Mouse (Mus musculus): ENCODE results near the gene Ptprf. TPM values are rescaled to one million over a fixed set of nuclear protein-coding genes. Genes with fewer than 3 reads are reported as not detected.

Ptprf gene
- total RNA-seq, 2 experiments from 2014 or later = 69.8 to 73.0 TPM

DNA sequence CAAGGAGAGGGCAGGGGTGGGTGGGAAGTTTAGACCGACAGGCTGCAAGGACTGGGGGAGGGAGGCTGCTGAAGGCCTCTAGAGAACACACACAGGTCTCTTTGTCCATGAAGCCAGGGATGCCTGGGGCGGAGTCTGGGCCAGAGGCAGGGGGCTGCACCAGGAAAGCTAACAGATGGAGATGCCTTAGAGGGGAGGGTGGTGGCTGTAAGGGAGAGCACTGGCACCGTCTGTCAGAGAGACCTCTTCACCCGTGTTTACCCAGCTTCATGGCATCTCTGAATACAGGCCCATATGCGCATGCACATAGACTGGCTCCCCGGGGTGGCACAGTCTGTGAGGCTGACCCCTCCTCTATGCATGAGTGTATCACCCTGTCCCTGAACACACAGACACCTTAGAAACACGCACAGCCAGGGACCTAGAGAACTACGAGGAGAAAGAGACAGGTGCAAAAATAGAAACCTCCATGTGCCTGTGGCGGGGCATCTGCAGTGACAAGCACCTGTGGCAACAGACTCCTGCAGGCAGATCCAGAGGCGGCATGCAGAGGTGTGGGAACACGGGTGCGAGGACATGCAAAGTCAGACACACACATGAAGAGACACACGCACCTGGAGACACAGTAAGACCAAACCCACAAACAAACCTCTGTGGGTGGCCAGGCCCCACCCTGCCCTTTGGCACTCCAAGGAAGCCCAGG, 29.3 kb downstream of the Ptprf start:
- DNase-seq (ENCODE audit: low spot score in 2 of 2) = no peak
- Histone ChIP-seq H3K27ac (no peak overlapping the region), H3K4me3 (no peak overlapping the region)
- TF ChIP-seq CTCF (conservative IDR thresholded peaks at IDR 0.05) = no peak

DNA sequence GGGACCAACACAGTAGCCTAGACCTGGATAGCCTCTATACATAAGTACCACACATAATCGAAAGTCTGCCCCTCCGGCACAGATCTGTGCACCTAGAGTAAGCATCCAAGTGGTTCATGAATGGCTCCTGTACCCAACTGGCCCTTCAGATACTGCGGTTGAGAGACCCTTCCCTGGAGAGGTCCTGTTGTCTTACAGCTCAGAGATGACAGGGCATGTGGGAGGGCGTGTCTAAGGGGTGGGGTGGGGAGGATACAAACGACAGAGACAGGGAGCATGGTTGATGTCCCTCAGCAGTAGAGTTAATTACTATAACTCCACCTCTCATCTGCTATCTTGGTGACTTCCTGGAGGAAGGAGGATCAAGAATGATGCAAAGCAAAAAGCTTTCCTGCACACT, 29.9 kb downstream of the Ptprf start:
- no peak for DNase-seq (ENCODE audit: low spot score in 2 of 2)
- Histone ChIP-seq H3K27ac (peak overlapping the region; percentile 55), H3K4me3 (peak overlapping the region; percentile 62)
- TF ChIP-seq CTCF (conservative IDR thresholded peaks at IDR 0.05) = no peak

DNA sequence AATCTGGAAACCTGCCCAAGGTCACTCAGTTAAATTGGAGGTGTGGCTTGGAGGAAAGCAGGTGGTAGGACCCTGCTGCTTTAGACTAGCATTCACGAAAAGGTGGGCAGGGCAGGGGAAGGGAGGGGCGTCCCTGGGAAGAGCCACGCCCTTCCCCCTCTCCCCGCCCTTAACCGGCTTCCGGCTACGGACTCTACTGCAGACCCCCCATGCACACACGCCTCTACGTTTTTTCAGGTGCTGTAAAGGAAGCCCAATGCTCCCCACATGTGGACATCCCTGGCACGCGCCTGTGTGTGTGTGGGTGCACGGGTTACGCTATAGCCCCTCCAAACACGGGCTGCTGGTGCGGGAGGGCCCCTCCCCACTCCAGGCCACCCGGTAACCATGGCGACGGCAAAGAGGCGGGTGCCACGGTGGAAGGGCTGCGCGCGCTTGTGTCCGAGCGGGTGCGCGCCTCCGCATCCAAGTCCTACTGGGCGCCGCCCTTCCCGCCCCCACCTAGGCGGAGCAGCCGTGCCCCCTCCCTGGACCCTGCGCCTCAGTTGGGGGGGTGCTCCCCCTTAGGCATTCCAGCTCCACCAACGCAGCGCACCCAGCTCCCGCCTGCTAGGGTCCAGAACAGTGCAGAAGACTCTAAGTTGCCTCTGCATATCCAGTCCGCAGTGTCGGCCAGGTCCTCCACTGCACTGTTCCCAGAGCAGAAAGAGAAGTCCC, 30.5 kb downstream of the Ptprf start:
- Histone ChIP-seq H3K4me3 (peak overlapping the region; percentile 62), H3K27ac (peak overlapping the region; percentile 55)
- no peak for TF ChIP-seq CTCF (conservative IDR thresholded peaks at IDR 0.05)
- DNase-seq (ENCODE audit: low spot score in 2 of 2) = peak; percentile 55 to 59

DNA sequence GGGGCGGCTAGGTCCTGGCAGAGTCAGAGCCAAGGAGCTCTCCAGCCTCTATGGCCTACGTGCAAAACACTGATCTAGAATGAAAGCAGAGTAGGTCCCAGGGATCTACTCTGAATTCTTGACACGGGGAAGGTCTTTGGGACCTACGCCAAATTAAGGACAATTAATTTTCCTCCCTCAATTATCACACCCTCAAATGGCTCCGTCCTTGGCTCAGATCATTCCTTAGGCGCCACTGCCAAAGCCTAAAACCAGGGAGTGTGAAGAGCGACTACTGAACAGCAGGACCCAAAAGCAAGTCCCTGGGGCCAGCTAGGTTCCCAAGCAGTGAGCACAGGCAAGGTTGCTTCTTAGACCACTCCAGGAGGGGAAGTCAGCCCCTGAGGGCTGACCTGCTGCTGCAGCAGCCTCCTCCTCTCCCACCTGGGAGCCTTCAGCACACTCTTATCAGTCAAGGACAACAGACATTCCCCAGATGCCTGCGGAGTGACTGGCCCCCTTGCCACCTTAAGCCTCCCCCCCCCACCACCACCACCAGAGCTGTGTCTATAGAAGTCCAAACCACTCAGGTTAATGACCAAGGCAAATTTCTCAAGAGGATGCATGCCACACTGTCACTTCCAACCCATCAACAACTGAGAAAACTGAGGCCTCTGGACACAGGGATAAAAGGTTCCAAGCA, 31.3 kb downstream of the Ptprf start:
- H3K27ac ChIP-seq = no peak overlapping the region
- TF ChIP-seq CTCF (conservative IDR thresholded peaks at IDR 0.05) = no peak
- no peak for DNase-seq (ENCODE audit: low spot score in 2 of 2)
- peak overlapping the region; percentile 62; the same call in 1 of the 2 replicates for H3K4me3 ChIP-seq

DNA sequence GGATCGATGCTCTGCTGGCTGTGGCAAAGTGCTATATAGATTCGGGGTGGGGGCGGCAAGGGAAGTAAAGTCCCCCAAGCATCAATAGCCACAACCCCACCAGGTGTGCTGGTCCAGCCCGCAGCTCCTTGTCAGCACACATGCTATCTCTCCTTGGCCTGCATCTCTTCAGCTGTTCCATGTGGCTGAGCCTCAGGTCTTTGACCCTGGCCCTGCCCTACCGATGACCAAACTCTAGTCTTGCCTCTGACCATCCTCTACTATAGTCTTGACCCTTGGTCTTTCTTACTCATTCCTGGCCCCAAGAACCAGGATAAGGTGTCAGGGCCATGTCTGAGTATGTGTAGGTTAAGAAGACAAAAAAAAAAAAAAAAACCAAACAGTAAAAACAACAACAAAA, 33.2 kb downstream of the Ptprf start:
- no peak overlapping the region for H3K4me3 ChIP-seq
- no peak for DNase-seq (ENCODE audit: low spot score in 2 of 2)
- H3K27ac ChIP-seq = no peak overlapping the region
- no peak for TF ChIP-seq CTCF (conservative IDR thresholded peaks at IDR 0.05)

DNA sequence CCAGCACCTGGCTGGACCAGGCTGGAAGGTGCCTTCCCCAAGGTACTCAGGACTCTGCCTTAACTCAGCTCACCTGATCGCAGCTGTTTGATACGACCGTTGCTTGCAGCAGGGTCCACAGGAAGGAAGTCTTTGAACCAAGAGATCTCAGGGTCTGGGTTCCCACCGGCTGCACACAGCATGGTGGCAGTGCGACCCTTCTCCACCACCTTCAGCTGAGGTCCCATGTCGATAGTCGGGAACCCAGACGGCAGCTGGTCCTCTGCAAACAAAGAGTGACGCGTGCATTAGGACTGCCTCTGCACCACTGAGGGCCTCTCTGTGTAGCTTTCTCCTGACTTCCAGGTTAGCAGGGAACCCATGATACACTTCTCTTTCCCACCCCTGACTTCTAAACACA, 33.8 kb downstream of the Ptprf start:
- TF ChIP-seq CTCF (conservative IDR thresholded peaks at IDR 0.05) = no peak
- Histone ChIP-seq H3K4me3 (no peak overlapping the region), H3K27ac (no peak overlapping the region)
- no peak for DNase-seq (ENCODE audit: low spot score in 2 of 2)

DNA sequence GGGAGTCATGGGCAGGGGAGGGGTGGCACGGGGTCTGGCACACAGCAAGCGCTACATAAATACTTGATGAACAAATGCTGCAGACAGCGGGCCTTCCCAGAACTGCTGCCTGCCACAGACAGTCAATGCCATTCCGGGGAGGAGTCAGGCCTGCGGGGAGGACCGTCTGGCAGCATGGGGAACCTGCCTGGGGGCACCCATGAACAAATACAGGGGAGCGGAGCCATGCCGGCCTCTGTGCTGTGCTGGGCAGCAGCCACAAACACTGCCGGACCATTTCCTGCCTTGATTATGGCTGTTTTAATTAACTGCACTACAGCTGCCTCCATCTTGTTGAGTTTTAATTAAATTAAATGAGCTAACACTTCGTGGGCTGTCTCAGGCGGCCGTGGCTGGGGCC, 35.0 kb downstream of the Ptprf start:
- Histone ChIP-seq H3K4me3 (no peak overlapping the region), H3K27ac (no peak overlapping the region)
- no peak for TF ChIP-seq CTCF (conservative IDR thresholded peaks at IDR 0.05)
- no peak for DNase-seq (ENCODE audit: low spot score in 2 of 2)

DNA sequence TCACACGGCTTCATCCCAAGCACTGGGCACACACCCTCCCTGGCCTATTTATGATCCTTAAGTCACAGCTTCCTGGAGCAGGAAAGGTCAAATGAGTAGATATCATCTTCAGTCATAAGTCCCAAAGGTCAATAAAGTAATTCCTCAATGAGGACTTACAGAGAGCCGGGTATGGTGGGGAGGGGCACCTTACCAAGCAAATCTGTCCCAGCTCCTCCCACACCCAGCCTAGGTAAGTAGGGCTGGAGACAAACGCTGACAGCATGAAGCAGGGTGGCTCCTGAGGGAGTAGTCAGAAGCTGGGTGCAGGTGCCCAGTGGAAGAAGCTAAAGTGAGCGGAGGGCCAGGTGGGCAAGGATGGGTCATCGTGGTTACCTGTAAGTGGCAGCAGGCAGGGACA, 36.3 kb downstream of the Ptprf start:
- Histone ChIP-seq H3K27ac (no peak overlapping the region), H3K4me3 (no peak overlapping the region)
- TF ChIP-seq CTCF (conservative IDR thresholded peaks at IDR 0.05) = no peak
- DNase-seq (ENCODE audit: low spot score in 2 of 2) = no peak

DNA sequence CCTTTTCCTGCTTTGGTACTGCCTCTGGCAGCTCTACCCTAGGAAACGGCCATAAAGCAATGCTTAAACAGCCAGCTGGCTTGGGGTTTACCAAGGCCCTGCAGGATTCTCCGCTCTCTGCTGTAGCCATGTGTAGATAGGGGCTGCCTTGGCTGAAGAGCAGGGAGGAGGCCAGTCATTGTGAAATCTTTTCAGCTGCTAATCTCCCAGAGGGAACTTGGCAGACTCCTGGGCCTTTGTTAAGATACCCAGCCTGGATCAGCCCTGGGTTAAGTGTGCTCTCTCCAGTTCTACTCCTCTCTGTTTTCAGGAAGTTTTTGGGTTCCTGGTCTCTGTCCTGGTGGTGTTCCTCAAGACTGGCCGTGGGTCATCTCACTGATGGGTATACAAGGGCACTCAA, 43.9 kb downstream of the Ptprf start:
- TF ChIP-seq CTCF (conservative IDR thresholded peaks at IDR 0.05) = no peak
- Histone ChIP-seq H3K4me3 (no peak overlapping the region), H3K27ac (no peak overlapping the region)
- DNase-seq (ENCODE audit: low spot score in 2 of 2) = no peak

DNA sequence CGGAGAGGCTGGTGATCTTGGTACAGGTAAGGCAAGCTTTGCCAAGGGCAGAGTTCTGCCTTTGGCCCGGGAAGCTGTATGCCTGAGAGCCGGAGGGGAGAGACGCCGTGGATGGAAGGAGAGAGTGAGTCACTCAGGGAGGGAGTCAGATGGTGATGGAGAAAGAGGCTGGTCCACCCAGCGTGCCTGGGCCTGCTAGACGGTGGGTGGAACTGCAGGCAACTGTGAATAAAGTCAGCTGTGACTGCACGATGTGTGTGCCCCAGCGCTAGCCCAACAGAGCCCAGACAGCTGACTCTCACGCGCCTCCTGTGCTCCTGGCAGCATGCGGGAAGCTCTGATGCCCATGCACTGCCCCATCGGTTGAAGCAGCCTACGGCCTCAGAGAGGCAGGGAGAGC, 45.4 kb downstream of the Ptprf start:
- DNase-seq (ENCODE audit: low spot score in 2 of 2) = peak; percentile 34 to 66
- H3K4me3 ChIP-seq = no peak overlapping the region
- TF ChIP-seq CTCF (conservative IDR thresholded peaks at IDR 0.05) = no peak
- no peak overlapping the region for H3K27ac ChIP-seq

DNA sequence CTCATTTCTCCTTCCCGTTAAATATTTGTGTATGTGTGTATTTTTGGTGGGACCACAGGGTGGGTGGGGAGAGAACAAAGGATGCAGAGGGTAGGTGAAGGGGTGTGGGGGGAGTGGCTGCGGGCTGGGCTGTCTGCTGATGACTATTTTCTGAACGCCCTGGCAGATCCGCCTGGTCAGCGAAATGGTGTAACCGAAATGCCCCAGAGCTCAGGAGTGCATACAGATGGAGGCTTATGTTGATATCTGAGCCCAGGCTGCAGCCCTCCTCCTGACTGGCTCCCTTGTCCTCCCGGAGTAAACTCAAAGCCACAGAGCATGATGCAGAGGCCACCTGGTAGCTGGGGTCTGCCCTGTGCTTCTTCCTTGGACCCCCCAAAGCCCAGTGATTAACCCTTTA, 47.4 kb downstream of the Ptprf start:
- no peak overlapping the region for H3K4me3 ChIP-seq
- no peak for TF ChIP-seq CTCF (conservative IDR thresholded peaks at IDR 0.05)
- H3K27ac ChIP-seq = no peak overlapping the region
- no peak for DNase-seq (ENCODE audit: low spot score in 2 of 2)

DNA sequence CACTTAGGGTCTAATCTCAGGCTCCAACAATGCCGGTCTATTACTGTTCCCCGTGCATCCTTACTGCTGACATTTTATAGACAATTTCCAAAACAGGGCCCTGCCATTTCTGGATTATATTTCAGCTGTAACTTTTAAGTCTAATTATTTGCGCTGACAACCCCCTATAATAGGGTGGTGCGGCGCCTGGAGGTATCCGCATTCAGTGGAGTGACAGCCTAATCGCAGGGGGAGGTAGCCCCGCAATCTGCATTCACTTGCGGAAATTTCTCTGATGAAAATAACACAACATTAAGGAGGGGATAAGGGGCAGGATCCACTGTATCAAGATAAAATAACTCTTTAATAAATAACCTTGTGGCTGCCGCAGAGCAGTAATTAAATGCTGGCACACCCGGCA, 47.9 kb downstream of the Ptprf start:
- DNase-seq (ENCODE audit: low spot score in 2 of 2) = no peak
- no peak overlapping the region for H3K4me3 ChIP-seq
- TF ChIP-seq CTCF (conservative IDR thresholded peaks at IDR 0.05) = no peak
- H3K27ac ChIP-seq = no peak overlapping the region

DNA sequence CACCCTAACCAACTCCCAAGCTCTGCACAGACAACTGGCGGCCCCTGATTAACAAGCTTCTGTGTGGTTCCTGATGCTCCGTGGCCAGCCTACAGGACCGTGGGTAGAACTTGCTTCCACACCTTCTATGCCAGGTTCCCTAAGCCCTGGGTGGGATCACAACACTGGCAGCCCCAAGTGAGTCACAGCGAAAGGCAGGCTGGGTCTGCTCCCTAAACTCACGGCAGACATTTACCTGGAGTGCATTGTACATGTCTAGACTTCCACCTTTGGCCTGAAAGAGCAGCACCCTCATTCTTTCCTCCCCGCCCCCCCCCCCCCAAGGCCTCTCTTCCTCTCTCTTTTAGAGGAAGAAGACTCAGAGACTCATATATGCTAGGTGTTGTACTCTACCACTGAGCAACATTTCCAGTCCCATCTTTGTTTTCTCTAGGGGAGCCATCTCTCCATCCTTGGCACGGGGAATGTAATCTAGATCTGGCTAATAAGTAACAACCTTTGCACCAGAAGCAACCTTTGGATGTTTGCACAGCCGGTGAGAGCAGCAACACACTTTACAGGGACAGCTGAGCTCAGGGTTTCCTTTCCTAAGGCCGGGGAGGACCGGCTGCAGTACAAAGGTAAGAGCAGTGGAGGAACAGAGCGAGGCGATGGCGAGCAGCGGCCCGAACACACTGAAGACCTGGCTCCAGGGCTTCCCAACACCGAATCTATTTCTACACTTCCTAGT, 51.1 kb downstream of the Ptprf start:
- no peak for DNase-seq (ENCODE audit: low spot score in 2 of 2)
- Histone ChIP-seq H3K4me3 (no peak overlapping the region), H3K27ac (no peak overlapping the region)
- TF ChIP-seq CTCF (conservative IDR thresholded peaks at IDR 0.05) = no peak

Measured in layer of hippocampus, adult 2 months (tissue).